ENCODE assay signal across 24 mouse cellular contexts in the genomic region with DNA sequence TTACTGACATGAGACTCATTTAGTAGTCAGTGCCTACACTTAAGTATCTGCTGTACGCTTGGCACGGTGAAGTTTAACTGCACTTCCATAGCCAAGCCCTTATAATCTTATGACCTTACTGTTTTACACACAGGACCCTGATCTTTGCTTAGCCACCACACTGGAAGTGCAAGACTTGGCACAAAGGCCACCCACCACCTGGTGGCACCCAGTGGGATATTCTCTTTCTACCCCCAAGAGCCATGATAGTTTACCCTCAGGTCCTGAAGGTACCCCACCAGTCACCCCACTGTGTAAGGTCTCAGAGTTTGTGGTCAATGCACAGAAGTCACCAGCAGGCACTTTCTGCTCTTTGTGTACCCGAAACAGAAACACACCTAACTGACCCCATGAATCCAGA. TPM values are rescaled to one million over a fixed set of nuclear protein-coding genes. Genes with fewer than 3 reads are reported as not detected.
"Had no signal": no experiment of that assay in that cellular context is flagged by ENCODE, and none has a peak within 500 bp of the region (broad histone marks: within the 10 kb centered on the region; RNA-seq: fewer than 3 reads in every experiment).

No protein-coding gene starts in this region.

- H3K36me3 ChIP-seq: limb, embryonic 10.5 days; limb, embryonic 13.5 days; liver, embryonic 12.5 days; liver, embryonic 15.5 days; midbrain, embryonic 10.5 days; midbrain, embryonic 13.5 days; neural tube, embryonic 13.5 days had no signal

- DNase-seq: kidney, adult 18-20 months; kidney, adult 9 months; kidney, postnatal 14 days; kidney, postnatal 4 days; liver; lung, adult 18-20 months had no signal

- H3K9me3 ChIP-seq: limb, embryonic 10.5 days; liver, embryonic 12.5 days; midbrain, embryonic 13.5 days; neural tube, embryonic 13.5 days had no signal

- H3K4me1 ChIP-seq: limb, embryonic 10.5 days; limb, embryonic 13.5 days; liver, embryonic 12.5 days; liver, embryonic 15.5 days; megakaryocyte, embryonic 14.5 days; midbrain, embryonic 10.5 days; midbrain, embryonic 13.5 days; neural tube, embryonic 13.5 days had no signal

- H3K4me2 ChIP-seq: limb, embryonic 13.5 days; liver, embryonic 12.5 days; liver, embryonic 15.5 days; midbrain, embryonic 13.5 days; neural tube, embryonic 13.5 days had no signal

- ATAC-seq: intestine, embryonic 16.5 days; liver, embryonic 12.5 days; midbrain, embryonic 13.5 days; midbrain, embryonic 16.5 days had no signal

- H3K4me3 ChIP-seq: limb, embryonic 10.5 days; limb, embryonic 13.5 days; liver, embryonic 12.5 days; liver, embryonic 15.5 days; megakaryocyte, embryonic 14.5 days; midbrain, embryonic 10.5 days; midbrain, embryonic 13.5 days; myocyte; neural tube, embryonic 13.5 days had no signal

- H3K27me3 ChIP-seq: limb, embryonic 13.5 days; liver, embryonic 12.5 days; liver, embryonic 15.5 days; midbrain, embryonic 13.5 days; neural tube, embryonic 13.5 days had no signal

- H3K27ac ChIP-seq: limb, embryonic 10.5 days; limb, embryonic 13.5 days; liver, embryonic 12.5 days; liver, embryonic 15.5 days; macrophage; midbrain, embryonic 10.5 days; midbrain, embryonic 13.5 days; neural tube, embryonic 13.5 days had no signal

- H3K9ac ChIP-seq: limb, embryonic 13.5 days; liver, embryonic 12.5 days; liver, embryonic 15.5 days; midbrain, embryonic 13.5 days; neural tube, embryonic 13.5 days had no signal

RNA-seq across cellular contexts. Expression of a gene that starts 22.0 kb away (rescaled TPM):
- total RNA-seq: layer of hippocampus, adult 18-20 months; layer of hippocampus, postnatal 14 days; left cerebral cortex, adult 18-20 months; left cerebral cortex, postnatal 25 days had no signal
- polyA plus RNA-seq: intestine, embryonic 16.5 days; limb, embryonic 10.5 days; limb, embryonic 13.5 days; liver, embryonic 12.5 days; liver, embryonic 15.5 days; midbrain, embryonic 10.5 days; midbrain, embryonic 13.5 days; midbrain, embryonic 16.5 days; myocyte; neural tube, embryonic 13.5 days; stomach, embryonic 16.5 days had no signal

RNA-seq across cellular contexts. Expression of a gene that starts 28.6 kb away (rescaled TPM):
- total RNA-seq: layer of hippocampus, adult 18-20 months; layer of hippocampus, postnatal 14 days; left cerebral cortex, adult 18-20 months; left cerebral cortex, postnatal 25 days had no signal
- polyA plus RNA-seq: intestine, embryonic 16.5 days; limb, embryonic 13.5 days; liver, embryonic 12.5 days; liver, embryonic 15.5 days; midbrain, embryonic 13.5 days; midbrain, embryonic 16.5 days; myocyte; neural tube, embryonic 13.5 days; stomach, embryonic 16.5 days had no signal

RNA-seq across cellular contexts. Expression of a gene that starts 29.2 kb away (rescaled TPM):
- total RNA-seq: monocyte, adult 5-6 weeks had no signal
- polyA plus RNA-seq: macrophage; midbrain, embryonic 13.5 days had no signal
